Mouse (Mus musculus) heart, postnatal 0 days (tissue): ENCODE results near the gene Gm15262. TPM values are rescaled to one million over a fixed set of nuclear protein-coding genes. Genes with fewer than 3 reads are reported as not detected.
A peak's percentile ranks its signal among the peaks of the same experiment; 100 is the strongest.
"Not testable (repeated sequence)": the region's sequence is repeated elsewhere in the genome, so short reads cannot be mapped to it uniquely, and the experiment has no call there.

ENCODE experiments used
- ATAC-seq: fragments of 200-750 bp; cut with Nextera tagmentation; 2 replicates; pipeline ENCODE4 v1.8.0; 2017; ENCODE audit warnings: low read depth, moderate number of reproducible peaks, moderate library complexity; ENCODE audit not compliant: insufficient read depth
- DNase-seq: peaks from one replicate; pipeline ENCODE4 v3.0.0-alpha.2; 2016; ENCODE audit warnings: low spot score
- H3K27ac ChIP-seq: fragments of 300-500 bp; sonication (generic); 2 replicates; pipeline ENCODE4 v1.5.1; 2014; ENCODE audit warnings: low read depth, mild to moderate bottlenecking
- H3K27me3 ChIP-seq: fragments of 300-500 bp; sonication (generic); 2 replicates; pipeline ENCODE4 v1.6.1; 2014; ENCODE audit warnings: low read length, mixed read lengths; ENCODE audit not compliant: control insufficient read depth, insufficient read depth
- H3K36me3 ChIP-seq: fragments of 300-500 bp; sonication (generic); replicated peaks from 2 replicates; pipeline ENCODE4 v1.6.1; 2014; ENCODE audit warnings: low read length, mixed read lengths; ENCODE audit not compliant: control insufficient read depth, insufficient read depth
- H3K4me1 ChIP-seq: fragments of 300-500 bp; sonication (generic); 2 replicates; pipeline ENCODE4 v1.6.1; 2014; ENCODE audit warnings: antibody characterized with exemption; ENCODE audit not compliant: control insufficient read depth, insufficient read depth
- H3K4me2 ChIP-seq: fragments of 300-500 bp; sonication (generic); 2 replicates; pipeline ENCODE4 v1.6.1; 2014; ENCODE audit warnings: low read depth, mild to moderate bottlenecking, low read length, moderate library complexity
- H3K4me3 ChIP-seq: fragments of 300-500 bp; sonication (generic); 2 replicates; pipeline ENCODE4 v1.5.1; 2014; ENCODE audit warnings: low read depth, low read length
- H3K9ac ChIP-seq: fragments of 300-500 bp; sonication (generic); replicated peaks from 2 replicates; pipeline ENCODE4 v1.6.1; 2014; ENCODE audit warnings: low read depth, low read length, mixed read lengths
- H3K9me3 ChIP-seq: fragments of 300-500 bp; sonication (generic); replicated peaks from 2 replicates; pipeline ENCODE4 v1.6.1; 2016; ENCODE audit warnings: low read length; ENCODE audit not compliant: control insufficient read depth
- CTCF ChIP-seq: IDR thresholded peaks from 2 replicates; pipeline ENCODE4 v1.5.1; 2016; ENCODE audit warnings: antibody characterized with exemption, control low read depth, low read depth
- EP300 ChIP-seq: IDR thresholded peaks from 2 replicates; pipeline ENCODE4 v1.6.1; 2016; ENCODE audit warnings: antibody characterized with exemption, low read depth
- WGBS: fragments of 180-500 bp; shearing (Covaris S2); extraction: QIAGEN DNeasy Blood & Tissue Kit; methylation state at CpG from one replicate; pipeline ENCODE4 v1.1.7; 2014; 5-methylcytosine and 5-hydroxymethylcytosine counted together
- polyA plus RNA-seq: library from polyadenylated mRNA; unstranded; fragments of >200 nt; fragmentation: Nextera tagmentation; extraction: Ambion mirVana; gene quantifications from 2 replicates; pipeline ENCODE4 v1.2.1, GENCODE M21; 2015
- total RNA-seq: library from RNA; depleted of rRNA; stranded (reverse); fragments of >200 nt; gene quantifications from 2 replicates; pipeline ENCODE4 v1.2.3, GENCODE M21; 2014; ENCODE audit warnings: low replicate concordance; rRNA removed

Gene Gm15262
- not detected in 2 replicates for total RNA-seq
- not detected in 2 replicates for polyA plus RNA-seq

GRCm38 (mm10) chrX:161287156-161287555 lies at the start of gene Gm15262:
Gene Gm15262, plus strand, starts transcription at chrX:161287456.
- not testable (repeated sequence) for ATAC-seq, H3K4me1 ChIP-seq, H3K36me3 ChIP-seq, H3K4me3 ChIP-seq, H3K9me3 ChIP-seq, H3K9ac ChIP-seq, H3K27me3 ChIP-seq, H3K27ac ChIP-seq, DNase-seq, H3K4me2 ChIP-seq
- WGBS, result 44% methylated on average over 2 of the region's 2 CpGs

GRCm38 (mm10) chrX:161308131-161308530 lies 20.9 kb downstream of the Gm15262 start:
- Histone ChIP-seq H3K9me3 (no peaks in the 10 kb centered on the region), H3K4me2 (no peak overlapping the region), H3K36me3 (no peaks in the 10 kb centered on the region), H3K27ac (no peak overlapping the region), H3K4me3 (no peak overlapping the region), H3K27me3 (no peaks in the 10 kb centered on the region), H3K4me1 (no peaks in the 10 kb centered on the region), H3K9ac (no peak overlapping the region)
- ATAC-seq (no peak), DNase-seq (no peak)
- TF ChIP-seq EP300, result no peak
- no peak for TF ChIP-seq CTCF
- 69% methylated on average over 1 of the region's 1 CpGs for WGBS

- Histone ChIP-seq H3K27ac (no peak overlapping the region), H3K9ac (no peak overlapping the region), H3K4me1 (no peaks in the 10 kb centered on the region), H3K27me3 (no peaks in the 10 kb centered on the region), H3K4me2 (no peak overlapping the region), H3K9me3 (no peaks in the 10 kb centered on the region), H3K4me3 (no peak overlapping the region), H3K36me3 (no peaks in the 10 kb centered on the region)
- ATAC-seq, result no peak
- DNase-seq, result no peak
- TF ChIP-seq CTCF (no peak), EP300 (no peak)
These were observed 29.2 kb downstream of the Gm15262 start for GRCm38 (mm10) chrX:161316443-161316842.

- 31% methylated on average over 11 of the region's 11 CpGs for WGBS
- H3K27me3 ChIP-seq, result no peaks in the 10 kb centered on the region
- no peak for ATAC-seq
These were observed 83.7 kb downstream of the Gm15262 start for GRCm38 (mm10) chrX:161370927-161371326.

GRCm38 (mm10) chrX:161371461-161371860 lies 84.2 kb downstream of the Gm15262 start:
- H3K4me1 ChIP-seq, result no peaks in the 10 kb centered on the region
- no peaks in the 10 kb centered on the region for H3K9me3 ChIP-seq
- H3K27me3 ChIP-seq, result no peaks in the 10 kb centered on the region
- no peak for TF ChIP-seq CTCF
- TF ChIP-seq EP300, result no peak
- DNase-seq, result no peak
- no peak overlapping the region for H3K4me3 ChIP-seq
- ATAC-seq, result no peak
- H3K27ac ChIP-seq, result no peak overlapping the region
- 53% methylated on average over 3 of the region's 3 CpGs for WGBS
- H3K36me3 ChIP-seq, result no peaks in the 10 kb centered on the region
- H3K4me2 ChIP-seq, result no peak overlapping the region
- no peak overlapping the region for H3K9ac ChIP-seq

More at GRCm38 (mm10) chrX:161370927-161371326, 83.7 kb downstream of the Gm15262 start:
- Histone ChIP-seq H3K9ac (no peak overlapping the region), H3K4me3 (no peak overlapping the region), H3K9me3 (no peaks in the 10 kb centered on the region), H3K4me1 (no peaks in the 10 kb centered on the region), H3K27ac (no peak overlapping the region), H3K4me2 (no peak overlapping the region), H3K36me3 (no peaks in the 10 kb centered on the region)
- DNase-seq, result no peak
- TF ChIP-seq EP300 (no peak), CTCF (peak; percentile 35; the same call in 1 of the 2 replicates)

- no peaks in the 10 kb centered on the region for H3K36me3 ChIP-seq
- no peaks in the 10 kb centered on the region for H3K4me1 ChIP-seq
- no peak overlapping the region for H3K9ac ChIP-seq
- no peak overlapping the region for H3K27ac ChIP-seq
- ATAC-seq, result no peak
- H3K4me3 ChIP-seq, result no peak overlapping the region
- H3K9me3 ChIP-seq, result no peaks in the 10 kb centered on the region
- 69% methylated on average over 1 of the region's 1 CpGs for WGBS
- no peak overlapping the region for H3K4me2 ChIP-seq
- no peaks in the 10 kb centered on the region for H3K27me3 ChIP-seq
- TF ChIP-seq EP300, result no peak
- no peak for TF ChIP-seq CTCF
- no peak for DNase-seq
These were observed 88.3 kb downstream of the Gm15262 start for GRCm38 (mm10) chrX:161375568-161375967.
